Mouse (Mus musculus): ENCODE results near the gene Rpl15. TPM values are rescaled to one million over a fixed set of nuclear protein-coding genes. Genes with fewer than 3 reads are reported as not detected.
"Not testable (repeated sequence)": the region's sequence is repeated elsewhere in the genome, so short reads cannot be mapped to it uniquely, and the experiment has no call there.

Rpl15 gene
- 100 to 1,000 TPM; 451 to 512 TPM for total RNA-seq (2021)
- long read RNA-seq, experiment 1, transcript Rpl15-201 (4 exons, 883 nt): minor isoform, 8 of 188 reads
- long read RNA-seq, experiment 1, transcript Rpl15-202 (4 exons, 1,922 nt): major isoform, 157 of 188 reads
- long read RNA-seq, experiment 1, transcript Rpl15-204 (3 exons, 802 nt): minor isoform, 5 of 188 reads
- long read RNA-seq, experiment 1, partial matches to known transcripts: 0 of 188 reads
- long read RNA-seq, experiment 1, other reads (novel, unspliced or antisense): 12 of 188 reads
- long read RNA-seq, experiment 2, transcript Rpl15-203 (4 exons, 802 nt): minor isoform, 6 of 210 reads
- long read RNA-seq, experiment 2, transcript Rpl15-202 (4 exons, 1,922 nt): major isoform, 178 of 210 reads
- long read RNA-seq, experiment 2, transcript Rpl15-201 (4 exons, 883 nt): minor isoform, 6 of 210 reads
- long read RNA-seq, experiment 2, partial matches to known transcripts: 0 of 210 reads
- long read RNA-seq, experiment 2, other reads (novel, unspliced or antisense): 17 of 210 reads

- peak; percentile 94 to 99 for DNase-seq
- intact Hi-C loops (cut with DNase I): loop anchor here (2.0 kb wide), 1 partner anchor 32 kb away; the partner anchor contains the start of gene Nr1d2
These were observed at the start of gene Rpl15, which contains the start of gene Nkiras1 for GRCm38 (mm10) chr14:18270529-18271441. TSS of gene Rpl15 (minus strand) at chr14:18271391. TSS of gene Nkiras1 (plus strand) at chr14:18271136.

DNA sequence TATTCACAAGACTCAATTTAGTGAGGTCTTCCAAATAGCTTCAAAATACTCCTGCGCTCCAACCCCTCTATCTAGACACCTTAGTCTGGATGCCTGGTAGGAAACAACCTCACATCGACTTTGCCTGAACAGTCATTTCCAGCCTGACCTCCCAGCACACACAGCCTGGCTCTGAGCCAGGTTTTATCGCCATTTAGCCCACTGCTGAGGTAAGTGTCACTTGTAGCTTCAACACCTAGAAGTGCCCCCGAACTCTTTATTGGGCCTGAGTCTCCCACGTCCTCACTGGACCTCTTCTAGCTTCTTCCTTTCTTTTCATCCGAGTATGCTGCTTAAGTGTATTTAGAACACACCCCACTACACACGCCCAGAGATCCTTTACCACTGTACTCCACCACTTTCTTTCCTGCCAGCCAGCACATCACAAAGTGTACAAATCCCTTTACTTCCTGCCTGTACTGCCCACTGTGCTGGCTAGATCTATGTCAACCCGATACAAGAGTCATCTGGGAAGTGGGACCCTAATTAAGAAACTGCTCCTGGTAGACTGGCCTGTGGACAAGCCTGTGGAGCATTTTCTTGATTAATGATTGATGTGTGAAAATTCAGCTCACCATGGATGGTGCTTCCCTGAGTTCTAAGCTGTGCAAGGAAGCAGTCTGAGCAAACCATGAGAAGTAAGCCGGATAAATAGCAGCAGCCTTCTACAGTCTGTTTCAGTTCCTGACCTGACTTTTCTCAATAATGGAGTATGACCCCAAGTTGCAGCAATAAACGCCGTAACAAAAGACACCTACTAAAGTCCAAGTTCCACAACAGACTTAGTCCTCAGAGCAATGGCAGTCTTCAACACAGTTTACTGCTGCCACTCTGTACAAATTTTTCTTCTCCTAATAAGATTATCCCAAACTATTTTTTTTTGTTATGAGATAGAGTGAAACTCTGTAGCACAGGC is 46.5 kb upstream of the Rpl15 start:
- no peak for DNase-seq
- intact Hi-C loops (cut with DNase I): no loop called here

- no peak for DNase-seq
- intact Hi-C loops (cut with DNase I): no loop called here
These were observed 33.0 kb upstream of the Rpl15 start for GRCm38 (mm10) chr14:18304165-18304564.

- peak; percentile 60 to 69 for DNase-seq
- intact Hi-C loops (cut with DNase I): no loop called here
These were observed 32.1 kb upstream of the Rpl15 start for GRCm38 (mm10) chr14:18303262-18303661.

- intact Hi-C loops (cut with DNase I): no loop called here
- no peak for DNase-seq
These were observed 31.6 kb upstream of the Rpl15 start for GRCm38 (mm10) chr14:18302750-18303149.

- intact Hi-C loops (cut with DNase I): no loop called here
- DNase-seq: no peak
These were observed 30.4 kb upstream of the Rpl15 start for GRCm38 (mm10) chr14:18301591-18301990.

- DNase-seq: no peak
These were observed 29.5 kb upstream of the Rpl15 start for GRCm38 (mm10) chr14:18300676-18301075.

GRCm38 (mm10) chr14:18298874-18299273 is 27.7 kb upstream of the Rpl15 start:
- intact Hi-C loops (cut with DNase I): no loop called here
- DNase-seq: no peak

More at GRCm38 (mm10) chr14:18300676-18301075, 29.5 kb upstream of the Rpl15 start:
- intact Hi-C loops (cut with DNase I): no loop called here

DNA sequence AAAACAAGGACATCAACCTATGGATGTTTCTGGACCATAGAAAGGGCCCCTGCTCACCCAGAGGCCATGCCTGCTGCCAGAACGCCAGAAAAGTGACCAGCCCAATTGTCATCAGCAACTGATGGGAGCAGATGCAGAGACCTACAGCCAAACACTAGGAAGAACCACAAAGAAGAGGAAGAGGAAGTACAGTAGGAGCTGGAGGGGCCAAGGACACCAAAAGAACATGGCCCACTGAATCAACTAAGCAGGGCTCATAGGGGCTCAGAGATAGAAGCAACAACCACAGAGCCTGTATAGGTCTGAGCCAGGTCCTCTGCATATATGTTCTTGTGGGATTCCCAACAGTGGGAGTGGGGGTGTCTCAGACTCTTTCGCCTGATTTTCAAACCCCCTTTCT is 26.2 kb upstream of the Rpl15 start:
- no peak for DNase-seq
- intact Hi-C loops (cut with DNase I): no loop called here

DNA sequence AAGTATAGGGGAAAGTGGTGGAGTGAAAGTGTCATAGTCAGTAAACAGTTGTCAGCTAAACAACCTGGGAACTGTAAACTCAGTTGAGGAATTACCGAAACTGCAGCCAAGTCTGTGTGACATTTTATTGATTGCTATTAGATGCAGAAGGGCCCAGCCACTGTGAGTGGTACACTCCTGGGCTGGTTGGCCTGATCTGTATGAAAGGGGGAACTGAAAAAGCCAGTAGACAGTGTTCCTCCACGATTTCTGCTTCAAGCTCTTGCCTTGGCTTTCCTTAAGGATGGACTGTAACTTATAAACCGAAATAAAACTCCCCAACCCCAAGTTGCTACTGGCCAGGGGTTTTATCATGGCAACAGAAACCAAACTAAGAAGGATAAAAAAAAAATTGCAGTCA is 21.4 kb upstream of the Rpl15 start:
- intact Hi-C loops (cut with DNase I): no loop called here
- no peak for DNase-seq

- DNase-seq: no peak
- intact Hi-C loops (cut with DNase I): no loop called here
These were observed 20.9 kb upstream of the Rpl15 start for GRCm38 (mm10) chr14:18292111-18292510.

GRCm38 (mm10) chr14:18287391-18287790 is 16.2 kb upstream of the Rpl15 start:
- intact Hi-C loops (cut with DNase I): no loop called here
- no peak for DNase-seq

DNA sequence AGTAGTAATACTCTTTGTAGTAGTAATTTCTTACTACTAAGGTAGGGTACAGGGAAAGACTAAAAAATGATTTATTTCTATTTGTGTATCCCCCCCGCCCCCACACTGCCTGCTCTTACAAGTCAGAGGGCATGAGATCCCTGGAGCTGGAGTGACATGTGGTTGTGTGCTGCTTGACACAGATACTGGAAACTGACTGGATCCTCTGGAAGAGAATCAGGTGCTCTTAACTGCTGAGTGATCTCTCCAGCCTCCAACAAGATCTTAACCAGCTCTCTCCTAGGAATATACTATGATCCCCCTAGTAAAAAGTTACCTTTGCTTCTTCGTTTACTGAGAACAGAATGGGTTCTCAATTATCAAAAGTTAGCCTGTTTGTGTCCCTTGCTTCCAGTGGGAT is 15.2 kb upstream of the Rpl15 start:
- DNase-seq: no peak
- intact Hi-C loops (cut with DNase I): no loop called here

- DNase-seq: no peak
- intact Hi-C loops (cut with DNase I): no loop called here
These were observed 14.3 kb upstream of the Rpl15 start for GRCm38 (mm10) chr14:18285476-18285875.

GRCm38 (mm10) chr14:18284581-18284980 is 13.4 kb upstream of the Rpl15 start:
- intact Hi-C loops (cut with DNase I): no loop called here
- DNase-seq: no peak

GRCm38 (mm10) chr14:18280375-18280774 is 9.2 kb upstream of the Rpl15 start:
- intact Hi-C loops (cut with DNase I): loop anchor here (2.0 kb wide), 1 partner anchor 70 kb away; no protein-coding TSS in a partner anchor
- DNase-seq: no peak

DNA sequence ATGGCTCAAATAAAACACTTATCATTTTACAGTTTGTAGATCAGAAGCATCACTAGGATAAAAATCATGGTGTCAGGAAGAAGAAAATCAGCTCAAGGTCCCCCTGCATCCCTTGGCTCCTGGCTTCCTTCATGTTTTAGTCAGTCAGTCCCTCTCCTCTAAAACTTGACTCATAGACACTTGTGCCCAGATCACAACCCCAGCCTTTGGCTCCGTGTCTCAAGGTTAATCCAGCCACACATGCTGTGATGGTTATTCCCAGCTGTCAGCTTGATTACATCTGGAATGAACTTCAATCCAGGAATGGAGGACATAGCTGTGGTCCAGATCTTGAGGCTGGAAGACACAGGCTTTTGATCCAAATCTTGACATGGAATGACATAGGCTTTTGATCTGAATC is 3.3 kb upstream of the Rpl15 start:
- DNase-seq: no peak
- intact Hi-C loops (cut with DNase I): no loop called here

DNA sequence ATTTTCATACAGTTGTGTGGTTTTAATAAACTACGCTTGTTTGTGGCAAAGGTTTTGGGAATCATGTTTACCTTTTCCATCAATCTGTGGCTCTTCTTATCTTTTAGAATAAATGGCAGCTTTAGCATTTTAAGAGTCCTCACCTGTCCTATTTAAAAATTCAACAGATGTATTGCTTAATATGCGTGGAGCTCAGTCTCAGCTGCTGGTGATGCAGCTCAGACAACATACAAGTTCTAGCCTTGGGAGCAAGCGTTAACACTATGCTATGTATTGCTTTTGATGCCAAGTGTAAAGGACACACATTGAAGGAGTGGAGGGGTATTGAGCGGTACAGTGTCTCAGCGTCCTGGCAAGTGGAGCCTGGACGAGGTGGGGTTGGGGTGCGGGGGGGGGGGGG is 475 bp upstream of the Rpl15 start:
- intact Hi-C loops (cut with DNase I): loop anchor here (2.0 kb wide), 1 partner anchor 33 kb away; the partner anchor contains the start of gene Nr1d2
- no peak for DNase-seq

- intact Hi-C loops (cut with DNase I): loop anchor here (2.0 kb wide), 1 partner anchor 31 kb away; the partner anchor contains the start of gene Nr1d2
- not testable (repeated sequence) for DNase-seq
These were observed 1.2 kb downstream of the Rpl15 start for GRCm38 (mm10) chr14:18269947-18270528.

Measured in gastrocnemius, postnatal 36 days (tissue).